Mouse (Mus musculus) fat pad, adult 2 months (tissue): ENCODE data around the gene Togaram1.

Experiments
- DNase-seq: peaks from one replicate; pipeline ENCODE4 v3.0.0-alpha.2; 2011; ENCODE audit warnings: low read depth, low spot score; ENCODE audit errors: extremely low read depth

Gene Togaram1

GRCm38 (mm10) chr12:64965124-64966026, at the start of gene Togaram1, which contains the start of gene Klhl28:
TSS of gene Togaram1 (plus strand) at chr12:64965804.
TSS of gene Klhl28 (minus strand) at chr12:64965534.
- DNase-seq, result peak; percentile 98

DNA sequence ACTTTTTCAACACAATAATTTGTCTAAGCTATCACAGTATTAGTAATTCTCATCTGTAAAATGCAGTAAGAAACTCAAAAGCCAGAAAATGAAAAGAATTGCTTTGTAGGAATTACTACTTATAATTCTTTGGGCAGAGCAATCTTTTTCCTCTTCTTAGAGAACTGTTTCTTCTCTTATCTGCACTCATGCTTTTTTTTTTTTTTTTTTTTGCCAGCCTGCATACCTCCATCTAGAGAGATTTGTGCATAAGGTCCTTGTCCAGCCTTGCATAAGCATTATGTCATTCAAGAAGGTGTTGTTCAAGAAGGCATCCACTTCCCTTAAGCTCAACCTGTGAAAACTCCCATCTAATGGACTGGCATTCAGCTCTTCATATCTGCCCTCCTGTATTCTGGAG, 48.9 kb upstream of the Togaram1 start:
- DNase-seq, result no peak

GRCm38 (mm10) chr12:64917578-64918471, 47.8 kb upstream of the Togaram1 start, which contains the start of gene Gm527:
TSS of gene Gm527 (plus strand) at chr12:64917906.
- peak; percentile 63 for DNase-seq

- no peak for DNase-seq
Observed at GRCm38 (mm10) chr12:64937493-64937892, 28.1 kb upstream of the Togaram1 start.

- no peak for DNase-seq
Observed at GRCm38 (mm10) chr12:64964560-64964959, 1.0 kb upstream of the Togaram1 start.

- no peak for DNase-seq
Observed at GRCm38 (mm10) chr12:64966101-64966631, 562 bp downstream of the Togaram1 start.

DNA sequence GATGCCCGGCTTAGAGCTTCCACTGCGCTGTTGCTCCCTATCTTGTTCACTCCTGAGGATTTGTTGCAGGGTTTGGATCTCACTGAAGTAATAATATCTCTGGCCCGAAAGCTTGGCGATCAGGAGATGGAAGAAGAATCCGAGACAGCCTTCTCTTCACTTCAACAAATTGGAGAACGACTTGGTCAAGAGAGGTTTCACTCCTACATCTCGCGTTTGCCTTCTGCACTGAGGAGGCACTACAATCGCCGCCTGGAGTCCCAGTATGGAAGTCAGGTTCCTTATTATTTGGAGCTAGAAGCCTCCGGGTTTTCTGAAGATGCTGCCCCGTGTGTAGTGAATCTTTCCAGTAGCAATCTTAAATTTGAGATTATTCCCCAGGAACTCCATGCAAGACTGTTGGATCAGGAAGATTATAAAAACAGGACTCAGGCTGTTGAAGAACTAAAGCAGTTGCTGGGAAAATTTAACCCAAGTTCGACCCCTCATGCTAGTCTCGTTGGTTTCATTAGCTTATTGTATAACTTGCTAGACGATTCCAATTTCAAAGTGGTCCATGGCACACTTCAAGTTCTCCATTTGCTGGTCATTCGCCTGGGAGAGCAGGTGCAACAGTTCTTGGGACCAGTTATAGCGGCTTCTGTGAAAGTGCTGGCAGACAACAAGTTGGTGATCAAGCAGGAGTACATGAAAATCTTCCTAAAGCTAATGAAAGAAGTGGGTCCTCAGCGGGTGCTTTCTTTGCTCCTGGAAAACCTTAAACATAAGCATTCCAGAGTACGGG, 1.2 kb downstream of the Togaram1 start:
- DNase-seq, result no peak

- no peak for DNase-seq
Observed at GRCm38 (mm10) chr12:64967470-64967869, 1.9 kb downstream of the Togaram1 start.

DNA sequence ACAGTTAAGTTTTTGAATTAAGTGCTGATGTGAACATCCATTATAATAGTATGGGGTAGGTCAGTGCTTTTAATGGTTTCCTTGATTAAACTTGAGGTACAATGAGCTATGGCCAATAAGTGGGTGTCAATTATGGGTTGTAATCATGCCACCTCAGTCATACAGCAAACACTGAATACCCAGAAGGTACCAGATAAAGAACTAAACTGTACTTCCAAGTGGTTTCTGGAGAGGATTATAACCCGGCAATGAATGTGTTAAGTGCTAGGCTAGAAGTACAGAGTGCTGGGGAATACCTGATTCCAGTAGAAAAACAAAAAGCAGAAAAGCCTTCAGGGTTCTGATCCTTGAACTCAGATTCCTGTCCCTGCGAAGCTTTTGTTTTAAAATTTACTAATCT, 2.5 kb downstream of the Togaram1 start:
- no peak for DNase-seq

GRCm38 (mm10) chr12:64971399-64971798, 5.8 kb downstream of the Togaram1 start:
- DNase-seq, result no peak

GRCm38 (mm10) chr12:64972063-64972462, 6.5 kb downstream of the Togaram1 start:
- DNase-seq, result no peak

DNA sequence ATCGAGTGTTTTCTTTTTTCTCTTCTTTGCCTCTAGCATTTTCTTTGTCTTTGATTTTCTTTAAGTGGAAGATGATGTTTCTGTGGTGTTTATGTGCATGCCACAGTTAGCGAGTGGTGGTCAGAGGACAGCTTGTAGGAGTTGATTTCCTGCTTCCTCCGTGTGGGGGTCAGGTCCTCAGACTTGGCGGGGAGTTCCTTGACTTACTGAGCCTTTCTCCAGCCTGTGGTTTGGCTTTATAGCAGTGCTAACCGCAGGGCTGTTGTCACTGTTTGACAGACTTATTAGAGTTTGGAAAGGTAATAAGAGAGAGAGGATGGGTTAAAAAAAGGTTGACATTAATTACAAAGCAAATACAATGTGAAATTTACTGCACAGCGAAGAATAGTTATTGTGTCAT, 10.0 kb downstream of the Togaram1 start:
- DNase-seq, result no peak

DNA sequence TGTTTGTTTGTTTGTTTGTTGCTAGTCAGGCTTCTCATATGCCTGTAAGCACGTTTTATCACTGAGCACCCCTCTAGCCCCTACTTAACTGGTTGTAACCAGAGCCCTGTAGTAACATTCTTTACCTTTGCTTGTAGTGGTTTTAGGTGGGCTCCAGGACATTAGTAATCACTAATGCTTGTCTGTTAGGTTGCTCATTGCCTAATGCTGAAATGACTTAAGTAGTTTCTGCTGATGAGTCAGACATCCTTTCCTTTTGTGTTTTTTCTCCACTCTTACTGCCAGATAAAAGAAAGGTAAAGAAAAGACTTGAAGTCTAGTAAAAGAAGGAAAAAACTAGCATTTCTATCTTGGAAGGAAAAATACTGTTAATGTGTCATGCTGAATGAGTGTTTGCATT, 10.6 kb downstream of the Togaram1 start:
- DNase-seq, result no peak

GRCm38 (mm10) chr12:64977518-64977917, 11.9 kb downstream of the Togaram1 start:
- no peak for DNase-seq

GRCm38 (mm10) chr12:65007725-65008124, 42.1 kb downstream of the Togaram1 start:
- no peak for DNase-seq

- no peak for DNase-seq
Observed at GRCm38 (mm10) chr12:65022842-65023241, 57.2 kb downstream of the Togaram1 start.

DNA sequence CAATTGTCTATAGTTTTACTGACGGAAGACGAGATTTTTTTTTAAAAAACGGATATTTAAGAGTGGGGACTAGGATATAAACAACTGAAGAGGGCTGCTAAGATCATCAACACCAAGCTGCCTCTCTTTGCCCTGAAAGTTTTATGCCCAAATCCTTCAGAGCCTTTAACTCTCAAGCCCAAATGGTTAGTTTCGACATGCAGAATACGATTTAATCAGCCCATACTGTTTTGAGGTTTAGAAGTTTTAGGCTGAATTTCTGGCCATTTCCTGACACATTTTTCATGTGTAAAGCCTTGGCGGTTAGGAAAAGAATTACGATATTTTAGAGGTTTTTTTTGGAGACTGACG, 70.2 kb downstream of the Togaram1 start:
- no peak for DNase-seq

GRCm38 (mm10) chr12:65036190-65036870, 70.7 kb downstream of the Togaram1 start, which contains the start of gene Prpf39:
TSS of gene Prpf39 (plus strand) at chr12:65036333.
- no peak for DNase-seq

- DNase-seq, result no peak
Observed at GRCm38 (mm10) chr12:65036892-65037545, 71.4 kb downstream of the Togaram1 start.
